Mouse (Mus musculus) kidney, adult 11 months (tissue): ENCODE data around the gene Iah1.

Experiments used
- DNase-seq: peaks from one replicate; pipeline ENCODE4 v3.0.0; 2022

The Iah1 gene

GRCm38 (mm10) chr12:21315923-21316868 lies at the start of gene Iah1:
Gene Iah1, plus strand, starts transcription at chr12:21316389.
- DNase-seq, result peak; percentile 88

DNA sequence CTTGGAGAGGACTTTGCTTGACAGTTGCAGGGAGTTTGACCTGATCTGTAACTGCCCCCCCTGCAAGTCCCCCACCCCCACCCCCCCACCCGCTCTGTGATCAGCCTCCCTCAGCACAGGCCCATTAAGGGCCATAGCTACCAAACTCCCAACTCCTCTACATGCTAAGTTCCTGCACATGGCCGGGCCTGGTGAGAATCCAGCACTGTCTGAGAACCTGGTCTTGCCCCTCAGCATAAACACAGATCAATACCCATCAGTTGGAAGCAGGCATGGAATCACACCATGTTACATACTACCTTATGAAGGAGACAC lies 49.4 kb upstream of the Iah1 start:
- no peak for DNase-seq

DNA sequence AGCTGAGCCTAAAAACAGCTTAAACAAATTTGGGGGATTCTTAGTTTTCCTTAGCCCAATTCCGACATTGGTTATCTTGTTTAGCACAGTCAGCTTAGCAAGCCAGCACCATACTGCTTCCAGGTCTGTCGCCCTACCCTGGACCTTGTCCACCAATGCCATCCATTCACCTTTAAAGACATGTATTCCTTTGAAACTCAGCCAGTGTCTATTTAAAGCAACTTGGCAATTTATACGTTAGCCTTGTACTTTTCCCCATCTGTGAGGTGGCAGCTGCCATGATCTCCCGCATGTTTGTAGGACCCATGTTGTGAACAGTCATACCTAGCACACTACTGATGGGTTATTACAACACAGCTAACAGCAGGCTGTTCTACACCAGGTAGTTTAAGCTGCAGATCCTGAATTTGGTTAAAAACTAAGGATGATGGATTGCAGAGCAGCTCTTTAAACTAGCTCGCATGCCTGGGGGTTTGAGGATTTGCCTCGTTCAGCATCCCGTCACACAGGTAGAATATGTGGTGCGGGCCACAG lies 48.0 kb upstream of the Iah1 start:
- no peak for DNase-seq

- no peak for DNase-seq
Measured at GRCm38 (mm10) chr12:21274446-21274845, 41.7 kb upstream of the Iah1 start.

GRCm38 (mm10) chr12:21277352-21277864 lies 38.8 kb upstream of the Iah1 start:
- DNase-seq, result no peak

- no peak for DNase-seq
Measured at GRCm38 (mm10) chr12:21284761-21285441, 31.3 kb upstream of the Iah1 start, which contains the start of gene Cpsf3. Gene Cpsf3, plus strand, starts transcription at chr12:21285391.

DNA sequence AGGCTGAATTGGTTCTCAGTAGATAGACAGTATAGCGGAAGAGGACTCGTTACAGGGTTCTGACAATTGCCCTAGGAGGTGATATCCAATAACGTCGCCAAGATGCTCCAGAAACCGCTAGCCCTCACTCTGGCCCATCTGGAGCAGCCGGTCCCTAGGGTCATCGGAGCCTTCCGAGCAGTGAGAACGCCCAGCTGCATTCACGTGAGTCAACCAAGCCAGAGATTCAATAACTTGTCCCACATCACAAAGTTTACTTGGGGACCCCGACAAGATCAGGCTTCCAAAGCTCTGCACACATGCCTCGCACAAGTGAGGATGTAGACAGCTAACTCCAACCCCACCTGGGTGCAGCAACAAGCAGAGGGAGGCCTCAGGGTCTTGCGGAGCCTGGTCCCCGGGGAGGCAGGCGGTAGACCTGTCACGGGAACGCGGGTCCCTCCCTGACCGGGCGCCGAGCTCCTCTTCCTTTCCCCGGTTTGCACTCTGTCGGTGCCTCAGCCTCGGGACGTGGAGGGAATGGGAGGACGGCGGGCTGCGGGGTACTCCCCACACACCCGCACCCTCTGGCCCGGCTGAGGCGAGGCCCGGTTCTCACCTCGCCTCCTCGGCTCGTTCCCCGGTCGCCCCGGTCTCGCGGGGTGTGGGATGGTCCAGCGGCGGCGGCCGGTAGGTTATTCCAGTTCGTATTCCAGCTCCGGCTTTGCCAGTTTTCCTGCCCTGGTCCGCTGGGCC lies 30.5 kb upstream of the Iah1 start:
- DNase-seq, result no peak

- peak; percentile 98 for DNase-seq
Measured at GRCm38 (mm10) chr12:21286243-21286622, 30.0 kb upstream of the Iah1 start, which contains the start of gene Itgb1bp1. Gene Itgb1bp1, minus strand, starts transcription at chr12:21286284.

- peak; percentile 26 for DNase-seq
Measured at GRCm38 (mm10) chr12:21286712-21287650, 29.2 kb upstream of the Iah1 start.

GRCm38 (mm10) chr12:21288716-21289395 lies 27.3 kb upstream of the Iah1 start:
- no peak for DNase-seq

DNA sequence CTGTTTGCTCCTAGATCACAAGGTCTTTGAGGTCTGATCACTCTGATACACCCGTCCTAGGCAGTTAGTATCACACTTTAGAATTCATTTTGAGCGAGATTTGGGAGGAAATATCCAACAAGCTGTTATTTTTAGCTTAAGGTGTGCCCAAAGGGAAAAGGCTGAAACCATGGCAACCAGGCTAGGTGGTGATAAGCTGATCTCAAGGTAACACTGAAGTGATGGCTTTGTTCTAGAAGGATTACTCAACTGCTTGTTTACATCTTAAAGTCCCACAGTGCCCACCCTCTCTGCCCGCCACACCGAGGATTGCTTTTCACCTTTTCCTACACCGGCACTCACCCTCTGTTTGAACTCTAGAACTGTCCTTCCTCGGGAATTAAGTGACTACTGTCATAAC lies 26.5 kb upstream of the Iah1 start:
- no peak for DNase-seq

GRCm38 (mm10) chr12:21298856-21299255 lies 17.3 kb upstream of the Iah1 start:
- DNase-seq, result no peak

DNA sequence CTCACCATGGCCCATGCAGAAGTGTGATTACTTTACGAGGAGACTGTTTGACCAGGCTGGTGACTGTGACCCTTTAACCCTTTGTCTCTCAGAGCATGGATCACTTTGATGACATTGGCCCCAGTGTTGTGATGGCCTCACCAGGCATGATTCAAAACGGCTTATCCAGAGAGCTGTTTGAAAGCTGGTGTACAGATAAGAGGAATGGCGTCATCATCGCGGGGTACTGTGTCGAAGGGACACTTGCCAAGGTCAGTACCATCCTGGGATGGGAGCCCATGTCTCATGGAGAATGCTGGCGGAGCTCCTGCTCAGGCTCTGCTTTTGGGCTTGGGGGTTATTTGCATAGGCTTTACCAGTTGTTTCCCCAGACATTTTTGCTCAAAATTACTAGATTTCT lies 14.9 kb upstream of the Iah1 start:
- no peak for DNase-seq

GRCm38 (mm10) chr12:21301932-21302331 lies 14.3 kb upstream of the Iah1 start:
- DNase-seq, result peak; percentile 73

- DNase-seq, result peak; percentile 87
Measured at GRCm38 (mm10) chr12:21302361-21302783, 13.8 kb upstream of the Iah1 start.

DNA sequence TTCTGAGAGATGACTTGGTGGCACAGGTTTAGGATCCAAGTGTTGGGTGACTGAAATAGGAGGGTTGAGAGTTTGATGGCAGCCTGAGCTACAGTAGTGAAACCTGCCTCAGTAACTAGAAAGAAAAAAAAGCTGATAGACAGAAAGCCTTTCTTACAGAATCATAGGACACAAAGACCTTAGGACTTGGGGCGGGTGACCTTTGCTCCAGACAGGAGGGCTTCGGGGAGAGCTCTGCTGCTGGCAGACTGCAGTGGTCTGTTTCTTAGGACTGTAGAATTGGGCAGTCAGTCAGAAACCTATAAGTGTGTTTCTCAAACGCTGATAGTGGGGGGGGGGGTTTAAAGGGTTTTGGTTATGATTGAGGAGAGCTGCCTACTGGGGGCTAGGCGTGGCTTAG lies 10.4 kb upstream of the Iah1 start:
- peak; percentile 63 for DNase-seq

DNA sequence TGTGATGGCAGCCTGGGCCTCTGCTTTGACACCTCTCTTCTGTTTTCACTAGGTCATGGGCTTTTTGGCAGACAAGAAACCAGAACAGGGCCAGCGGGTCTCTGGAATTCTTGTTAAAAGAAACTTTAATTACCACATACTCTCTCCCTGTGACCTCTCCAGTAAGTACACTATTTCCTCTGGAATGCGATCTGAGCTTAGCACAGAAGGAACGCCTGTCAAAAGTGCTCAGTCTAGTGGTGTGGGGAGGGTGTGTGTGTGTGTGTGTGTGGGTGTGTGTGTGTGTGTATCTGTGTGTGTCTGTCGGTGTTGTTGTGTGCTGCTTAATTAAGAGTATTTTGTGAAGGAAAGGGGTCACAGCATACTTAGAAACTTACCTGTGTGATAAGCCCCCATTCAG lies 9.5 kb upstream of the Iah1 start:
- no peak for DNase-seq

DNA sequence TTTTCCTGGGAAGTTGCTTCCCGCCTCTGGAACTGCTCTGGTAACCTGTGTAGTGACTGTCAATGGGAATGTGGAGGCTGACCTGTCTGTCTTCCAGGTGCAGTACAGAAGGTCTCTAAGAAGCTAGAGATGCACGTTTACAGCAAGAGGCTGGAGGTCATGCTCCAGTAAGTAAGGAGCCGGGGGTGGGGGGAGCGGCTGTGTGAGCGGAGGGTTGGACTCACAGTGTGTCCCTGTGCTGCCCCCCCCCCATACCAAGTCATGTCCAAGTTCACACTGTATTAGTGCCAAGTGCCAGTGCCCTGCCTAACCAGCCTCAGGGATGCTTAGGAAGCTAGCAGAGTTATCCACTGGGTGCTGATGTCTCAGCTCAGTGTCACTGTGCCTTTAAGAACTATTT lies 4.0 kb upstream of the Iah1 start:
- DNase-seq, result no peak

DNA sequence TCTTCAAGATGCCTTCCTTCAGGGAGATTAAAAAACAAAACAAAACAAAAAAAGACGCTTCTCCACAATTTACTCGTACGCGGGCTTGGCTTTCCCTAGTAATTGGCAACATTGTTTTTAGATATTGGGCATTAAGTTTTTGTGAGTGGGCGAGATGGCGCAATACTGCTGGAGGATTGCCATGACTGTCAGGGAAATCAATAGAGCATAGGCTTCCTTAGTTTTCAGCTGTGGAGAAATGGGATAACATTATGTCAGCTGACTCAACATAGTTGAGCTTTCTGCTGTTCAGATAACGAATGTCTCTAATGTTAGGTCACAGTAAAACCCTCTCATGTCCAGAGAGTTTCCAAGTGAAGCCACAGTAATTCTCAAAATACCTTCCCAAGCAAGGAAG lies 678 bp downstream of the Iah1 start:
- DNase-seq, result no peak

DNA sequence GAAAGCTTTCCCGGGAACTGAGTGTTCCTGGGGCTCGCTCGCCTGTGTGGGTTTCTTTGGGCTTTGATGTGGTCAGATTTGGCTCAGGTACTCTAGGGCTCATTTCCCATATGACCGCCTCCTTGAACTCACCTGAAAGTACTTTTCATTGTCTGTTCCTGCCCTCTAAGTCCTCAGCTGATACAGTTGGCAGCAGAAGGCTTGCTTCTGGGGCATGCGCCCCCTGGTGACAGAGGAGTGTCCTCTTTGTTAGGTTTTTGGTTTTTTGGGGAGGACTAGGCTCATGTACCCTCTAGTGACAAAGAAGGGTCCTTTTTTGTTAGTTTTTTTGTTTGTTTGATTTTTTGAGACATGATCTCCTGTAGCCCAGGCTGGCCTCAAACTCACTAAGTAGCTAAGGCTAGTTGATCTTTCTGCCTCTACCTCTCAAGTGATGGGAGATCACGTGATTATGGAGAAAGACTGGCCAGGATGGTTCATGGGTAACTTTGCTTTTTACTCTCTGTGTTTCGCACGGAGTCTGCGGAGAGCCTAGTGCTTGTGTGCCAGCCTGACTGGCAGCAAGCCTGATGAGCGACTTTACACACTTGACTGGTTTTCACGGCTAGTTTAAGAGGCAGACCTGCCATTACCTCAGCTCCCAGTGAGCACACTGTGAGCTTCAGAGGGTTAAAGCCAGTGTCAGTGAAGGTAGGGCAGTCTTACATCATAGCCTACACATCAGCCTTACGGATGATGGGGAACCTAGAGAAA lies 2.1 kb downstream of the Iah1 start:
- peak; percentile 79 for DNase-seq
